Mouse (Mus musculus): ENCODE measurements around the gene Dbi.

The Dbi gene

DNA sequence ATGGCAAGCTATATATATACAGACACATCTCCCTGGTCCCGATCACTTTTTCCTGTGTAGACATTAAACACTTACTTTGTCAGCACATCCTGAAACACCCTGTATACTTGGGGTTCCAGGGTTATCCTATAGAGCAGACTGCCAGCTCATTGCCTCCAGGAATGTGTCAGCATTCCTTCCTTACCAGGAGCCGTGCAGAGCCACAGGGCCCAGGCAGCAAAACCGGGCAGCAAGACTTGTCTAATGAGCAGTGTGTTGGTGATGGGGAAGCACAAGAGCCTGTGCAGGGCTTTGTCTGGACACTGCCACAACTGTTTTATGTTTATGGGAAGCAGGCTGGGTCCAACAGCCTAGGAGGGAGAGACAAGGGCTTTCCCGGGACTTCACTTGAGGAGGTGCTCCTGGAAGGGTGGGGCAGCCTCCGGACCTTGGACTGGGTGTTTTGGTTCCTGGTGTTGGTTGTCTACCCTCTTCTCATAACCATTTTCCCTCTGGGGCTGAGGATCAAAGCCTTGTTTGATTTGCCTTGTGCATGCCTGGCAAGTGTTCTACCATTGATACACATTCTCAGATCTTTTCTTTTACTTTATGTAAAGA lies 36.9 kb downstream of the Dbi start:
- DNase-seq (ENCODE audit: low read depth, low spot score): no peak

GRCm38 (mm10) chr1:120082957-120083585 lies 37.8 kb downstream of the Dbi start:
- no peak for DNase-seq (ENCODE audit: low read depth, low spot score)

DNA sequence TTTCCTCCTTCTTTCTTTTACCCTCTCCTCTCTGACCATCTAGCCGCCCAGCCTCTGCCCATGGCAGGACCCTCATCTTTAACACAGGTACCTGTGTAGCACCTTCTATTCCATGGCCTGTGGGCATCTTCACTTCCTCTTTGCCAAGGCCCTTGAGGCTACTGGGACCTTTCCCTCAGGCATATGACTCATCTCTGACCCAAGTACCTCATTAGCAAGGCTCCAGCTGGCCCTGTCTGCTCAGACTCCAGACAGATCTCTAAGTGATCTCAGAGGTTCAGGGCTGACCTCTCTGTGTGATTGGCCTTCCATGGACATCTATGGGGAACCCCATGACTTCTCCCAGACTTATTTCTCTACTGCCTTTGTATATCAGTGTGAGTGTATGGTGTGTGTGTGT lies 40.2 kb downstream of the Dbi start:
- DNase-seq (ENCODE audit: low read depth, low spot score): no peak

GRCm38 (mm10) chr1:120077746-120078410 lies 43.0 kb downstream of the Dbi start:
- no peak for DNase-seq (ENCODE audit: low read depth, low spot score)

DNA sequence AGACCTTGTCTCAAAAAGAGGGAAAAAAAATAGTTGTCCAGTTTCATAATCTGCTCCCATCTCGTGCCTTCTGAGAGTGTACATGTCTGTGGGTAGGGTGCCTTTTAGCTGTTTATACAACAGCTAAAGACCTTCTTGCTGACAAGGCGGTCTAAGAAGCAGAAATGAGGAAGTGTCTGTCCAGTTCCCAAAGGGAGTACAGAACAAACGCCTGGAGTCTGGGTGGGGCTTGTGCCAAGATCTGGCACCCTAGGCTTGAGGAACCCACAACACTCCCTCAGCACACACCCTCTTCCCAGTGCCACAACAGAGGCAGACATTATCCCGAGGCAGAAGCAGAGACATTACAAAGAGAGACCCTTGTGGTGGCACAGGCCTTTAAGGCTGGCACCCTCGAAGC lies 45.4 kb downstream of the Dbi start:
- DNase-seq (ENCODE audit: low read depth, low spot score): no peak

- DNase-seq (ENCODE audit: low read depth, low spot score): no peak
Observed at GRCm38 (mm10) chr1:120074931-120075330, 45.9 kb downstream of the Dbi start.

- DNase-seq (ENCODE audit: low read depth, low spot score): no peak
Observed at GRCm38 (mm10) chr1:120074307-120074702, 46.6 kb downstream of the Dbi start.

DNA sequence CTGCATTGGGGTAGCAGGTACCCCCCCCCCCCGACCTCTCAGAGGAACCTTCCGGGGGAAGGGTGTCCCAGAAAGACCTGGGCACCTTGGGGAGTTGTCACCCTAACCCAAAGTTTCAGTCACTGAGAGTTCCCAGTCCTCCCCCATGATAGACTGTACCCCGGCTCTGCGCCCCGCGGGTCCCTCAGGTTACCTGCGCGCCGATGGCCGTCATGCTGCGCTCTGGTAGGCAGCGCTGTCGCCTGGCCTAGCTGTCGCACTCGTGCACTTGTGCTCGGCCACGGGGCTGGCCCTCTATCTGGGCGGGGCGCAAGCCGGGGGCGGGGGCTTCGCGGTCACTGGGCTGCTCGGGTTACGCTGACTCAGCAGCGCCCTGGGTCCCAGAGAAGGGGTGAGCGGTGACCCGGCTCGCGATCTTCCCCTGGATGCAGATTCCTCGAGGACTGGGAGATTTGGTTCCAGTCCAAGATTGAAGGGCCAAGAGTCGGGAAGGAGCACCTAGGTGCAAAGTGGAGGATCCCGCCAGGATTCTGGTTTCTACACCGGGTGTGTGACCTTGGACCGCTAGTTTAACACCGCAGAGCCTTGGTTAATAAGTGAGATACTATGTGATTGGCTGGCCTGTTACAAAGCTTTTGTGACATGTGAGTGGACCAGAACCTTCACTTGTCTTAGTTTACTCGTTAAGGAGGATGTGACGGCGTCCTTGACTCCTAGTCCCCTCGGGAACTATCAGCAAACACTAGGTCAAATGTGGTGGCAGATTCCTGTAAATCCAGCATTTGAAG lies 47.2 kb downstream of the Dbi start, which contains the start of gene Tmem37:
Gene Tmem37 (minus strand): TSS at position 556 of the 788 bp plus-strand sequence.
- peak; percentile 80 for DNase-seq (ENCODE audit: low read depth, low spot score)

DNA sequence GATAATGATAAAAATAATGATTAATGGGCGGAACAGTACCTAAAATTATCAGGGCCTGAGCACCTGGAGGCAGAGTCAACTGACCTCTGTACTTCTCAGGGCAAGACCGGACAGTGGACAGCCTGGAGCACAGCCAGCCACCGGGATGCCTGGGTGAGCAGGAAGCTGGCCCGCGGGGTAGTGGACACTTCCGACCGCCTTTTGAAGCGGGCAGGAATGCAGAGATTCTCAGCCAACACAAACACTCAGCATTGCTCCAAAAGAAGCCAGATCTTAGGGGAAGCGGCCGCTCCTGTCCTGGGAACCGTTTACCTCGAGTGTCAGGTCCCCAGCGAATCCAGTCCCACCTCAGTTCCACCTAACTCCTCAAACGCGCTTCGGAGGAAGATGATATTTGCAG lies 48.0 kb downstream of the Dbi start:
- DNase-seq (ENCODE audit: low read depth, low spot score): no peak

- no peak for DNase-seq (ENCODE audit: low read depth, low spot score)
Observed at GRCm38 (mm10) chr1:120071133-120071532, 49.7 kb downstream of the Dbi start.

DNA sequence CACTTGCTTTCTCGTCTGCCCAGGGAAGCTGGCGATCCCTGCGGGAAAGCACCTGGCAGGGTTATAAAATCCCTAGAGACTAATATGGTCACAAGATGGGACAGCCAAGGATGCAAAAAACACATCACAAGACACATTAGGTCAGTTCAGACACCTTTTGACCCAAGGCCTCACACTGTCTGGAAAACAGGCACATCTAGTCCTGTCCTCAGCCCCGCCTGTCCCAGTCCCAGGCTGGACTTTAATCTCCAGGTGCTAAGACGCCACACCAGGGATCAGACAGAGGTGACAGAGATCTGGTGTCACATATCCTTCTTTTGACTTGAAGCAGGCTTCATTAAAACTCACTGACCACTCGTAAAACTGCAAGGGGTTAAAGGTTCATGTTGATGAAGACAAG lies 50.7 kb downstream of the Dbi start:
- DNase-seq (ENCODE audit: low read depth, low spot score): no peak

- no peak for DNase-seq (ENCODE audit: low read depth, low spot score)
Observed at GRCm38 (mm10) chr1:120069120-120069519, 51.8 kb downstream of the Dbi start.

DNA sequence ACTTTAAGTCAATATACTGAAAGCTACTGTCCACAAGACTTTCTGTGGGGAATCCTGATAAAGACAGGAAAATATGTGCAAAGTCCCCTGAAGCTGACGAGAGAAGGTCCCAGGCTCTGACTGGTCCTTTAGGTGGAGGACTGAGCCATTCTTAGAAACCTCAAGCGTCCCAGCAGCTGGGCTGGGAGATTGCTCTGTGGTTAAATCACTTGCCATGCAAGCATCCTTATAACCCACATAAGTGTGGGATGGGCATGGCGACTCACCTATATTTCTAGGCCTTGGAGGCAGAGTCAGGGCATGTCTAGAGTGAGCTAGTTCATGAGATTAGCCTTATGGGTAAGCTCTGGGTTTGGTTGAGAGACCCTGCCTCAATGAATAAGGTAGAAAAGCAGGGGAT lies 54.3 kb downstream of the Dbi start:
- DNase-seq (ENCODE audit: low read depth, low spot score): no peak

DNA sequence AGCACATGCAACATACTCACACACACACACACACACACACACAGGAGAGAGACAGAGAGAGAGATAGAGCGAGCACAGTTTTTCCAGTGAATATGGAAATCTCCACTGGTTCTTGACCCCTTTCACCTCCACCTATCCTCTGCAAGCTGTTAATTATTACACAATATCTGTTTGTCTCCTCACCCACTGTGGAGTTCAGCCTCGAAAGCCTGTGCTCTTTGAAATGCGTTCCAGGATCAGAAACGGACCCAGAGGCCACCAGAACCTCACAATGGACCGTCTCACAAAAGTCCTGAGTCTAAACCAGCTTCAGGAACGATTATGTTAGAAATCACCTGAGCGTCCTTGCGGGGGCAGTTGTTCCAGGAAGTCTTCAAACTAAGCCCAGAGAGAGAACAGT lies 54.7 kb downstream of the Dbi start:
- no peak for DNase-seq (ENCODE audit: low read depth, low spot score)

GRCm38 (mm10) chr1:120064036-120064682 lies 56.7 kb downstream of the Dbi start:
- no peak for DNase-seq (ENCODE audit: low read depth, low spot score)

Measured in mesoderm, embryonic 11.5 days (tissue).